Mouse (Mus musculus): ENCODE measurements at regions not wholly inside any gene's neighbourhood (a gene's known extent, or its start where the extent isn't known, plus 50 kb on each side); places are given as distances from the start of the nearest gene placed in this dataset.
A peak's percentile ranks its signal among the peaks of the same experiment; 100 is the strongest.

- DNase-seq (ENCODE audit: low read depth, low spot score) = no peak
These were observed 82.9 kb downstream of the Postn start for GRCm38 (mm10) chr3:54443791-54444190.

- DNase-seq (ENCODE audit: low read depth, low spot score) = no peak
These were observed 86.0 kb downstream of the Postn start for GRCm38 (mm10) chr3:54446889-54447288.

GRCm38 (mm10) chr3:54457416-54457815 is 96.5 kb downstream of the Postn start:
- no peak for DNase-seq (ENCODE audit: low read depth, low spot score)

- no peak for DNase-seq (ENCODE audit: low read depth, low spot score)
These were observed 100.5 kb downstream of the Postn start for GRCm38 (mm10) chr3:54461366-54461765.

DNA sequence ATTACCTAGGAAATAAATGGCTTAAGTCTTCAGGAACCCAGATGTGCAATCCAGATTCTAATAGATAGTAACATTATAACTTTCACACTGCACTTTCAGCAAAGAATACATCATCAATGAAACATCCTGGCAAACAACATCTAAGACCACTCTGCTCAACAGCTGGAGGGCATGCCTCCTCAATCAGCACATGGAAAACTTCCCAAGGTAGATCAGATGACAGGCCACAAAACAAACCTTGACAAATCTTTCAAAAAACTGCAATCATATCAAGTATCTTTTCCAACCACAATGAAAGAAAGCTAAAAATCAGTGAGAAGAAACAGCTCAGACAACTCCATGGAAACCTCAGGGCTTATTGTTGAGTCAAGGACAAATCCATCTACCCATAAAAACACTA is 105.2 kb downstream of the Postn start:
- DNase-seq (ENCODE audit: low read depth, low spot score) = no peak

DNA sequence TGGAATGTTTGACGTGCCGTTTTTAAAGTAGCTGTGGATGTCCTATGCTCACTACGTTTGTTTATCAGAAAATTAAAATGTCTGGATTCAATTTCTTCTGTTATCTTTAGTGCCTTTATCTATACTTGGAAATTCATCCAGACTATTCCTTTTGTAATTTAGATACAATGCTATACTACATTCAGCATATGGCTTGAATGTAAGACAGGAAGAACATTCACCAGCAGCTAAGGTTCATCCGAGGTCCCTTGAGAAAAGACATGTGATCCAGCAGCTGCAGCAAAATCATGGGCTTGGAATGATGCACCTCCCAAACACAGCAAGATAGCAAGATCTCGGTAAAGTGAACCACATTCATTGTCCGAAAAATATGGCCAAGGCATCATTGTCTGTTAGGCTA is 113.3 kb downstream of the Postn start:
- DNase-seq (ENCODE audit: low read depth, low spot score) = peak; percentile 37

DNA sequence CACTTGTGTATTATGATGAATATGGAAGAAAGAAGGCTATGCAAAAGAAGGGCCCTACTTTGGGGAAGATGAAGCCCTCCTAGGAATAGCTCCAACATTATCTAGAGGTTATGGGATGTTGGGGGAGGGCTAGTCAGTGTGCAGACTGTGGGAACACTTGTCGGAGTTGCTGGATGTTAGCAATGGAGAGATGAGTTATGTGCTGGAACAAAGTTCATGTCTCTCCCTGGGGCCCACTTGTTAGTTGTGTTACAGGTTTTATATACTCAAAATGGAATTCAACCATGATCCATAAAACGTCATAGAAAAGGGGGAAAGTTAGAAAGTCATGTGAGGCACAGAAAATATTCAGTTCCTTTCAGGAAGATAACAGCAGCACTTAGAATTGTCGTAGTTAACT is 115.0 kb downstream of the Postn start:
- DNase-seq (ENCODE audit: low read depth, low spot score) = no peak

GRCm38 (mm10) chr3:54477986-54478385 is 117.1 kb downstream of the Postn start:
- peak; percentile 35 for DNase-seq (ENCODE audit: low read depth, low spot score)

DNA sequence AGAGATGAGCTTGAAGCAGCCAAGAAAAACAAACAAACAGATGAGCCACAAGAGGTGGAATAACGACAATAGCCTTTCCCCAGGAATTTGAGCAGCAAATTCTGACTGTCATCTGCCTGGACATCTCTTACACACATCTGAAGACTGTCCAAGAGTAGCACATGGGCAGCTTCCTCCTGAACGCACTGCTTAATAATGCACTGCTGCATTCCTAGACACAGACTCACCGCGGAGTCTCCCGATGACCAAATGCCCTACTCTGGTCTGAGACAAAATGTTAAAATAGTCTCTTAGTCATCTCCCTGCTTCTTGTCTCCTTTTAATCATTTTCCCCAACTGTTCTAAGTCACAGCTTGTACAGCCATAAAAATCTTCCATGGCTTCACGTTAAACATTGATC is 119.3 kb downstream of the Postn start:
- DNase-seq (ENCODE audit: low read depth, low spot score) = no peak

DNA sequence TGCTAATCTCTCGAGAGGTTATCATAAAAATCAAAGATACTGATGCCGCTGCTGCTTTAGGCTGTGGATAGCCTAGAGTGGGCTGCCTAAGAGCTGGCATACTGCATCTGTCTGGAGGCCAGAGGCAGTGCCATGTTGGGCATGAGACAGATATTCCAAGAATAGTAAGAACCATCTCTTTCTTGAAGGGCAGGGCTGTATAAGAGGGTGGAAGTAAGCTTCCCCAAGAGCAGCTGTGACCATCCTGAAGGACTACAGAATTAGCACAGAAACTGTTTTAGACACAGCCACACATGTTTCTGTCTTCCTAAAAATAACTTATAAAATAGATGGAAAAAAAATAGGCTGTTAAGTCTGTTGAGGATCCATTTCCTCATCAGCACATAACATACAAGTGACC is 126.4 kb downstream of the Postn start:
- peak; percentile 27 for DNase-seq (ENCODE audit: low read depth, low spot score)

- DNase-seq (ENCODE audit: low read depth, low spot score) = no peak
These were observed 126.9 kb downstream of the Postn start for GRCm38 (mm10) chr3:54487844-54488243.

DNA sequence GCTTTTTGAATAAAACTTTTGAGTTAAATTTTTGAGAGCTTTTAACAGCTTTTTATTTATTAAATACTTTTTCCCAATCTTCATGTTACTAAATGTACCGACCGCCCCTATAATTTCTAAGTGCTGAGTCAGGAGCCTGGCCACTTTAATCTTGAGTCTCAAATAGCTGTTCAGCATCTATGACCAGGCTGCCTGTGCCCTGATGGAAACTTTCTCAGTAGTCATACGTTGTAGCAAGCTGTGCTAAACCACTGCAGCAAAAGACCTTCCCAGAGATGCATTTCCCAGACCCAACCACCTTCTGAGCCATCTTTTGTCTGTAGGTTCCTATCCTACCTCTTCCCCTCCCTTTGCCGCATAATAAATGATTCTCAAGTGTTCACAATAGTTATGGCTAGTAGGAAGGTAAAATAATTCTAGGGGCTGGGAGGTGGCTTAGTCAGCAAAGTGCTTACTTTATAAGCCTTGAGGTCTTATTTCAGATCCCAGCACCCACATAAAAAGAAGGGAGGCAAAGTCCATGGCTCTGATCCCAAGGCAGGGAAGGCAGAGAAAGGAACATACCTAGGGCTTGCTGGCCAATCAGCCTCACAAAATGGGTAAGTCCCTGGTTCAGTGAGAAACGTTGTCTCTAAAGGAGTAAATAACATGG is 129.5 kb downstream of the Postn start:
- no peak for DNase-seq (ENCODE audit: low read depth, low spot score)

GRCm38 (mm10) chr3:54493567-54493966 is 132.7 kb downstream of the Postn start:
- no peak for DNase-seq (ENCODE audit: low read depth, low spot score)

GRCm38 (mm10) chr3:54504997-54505396 is 144.1 kb downstream of the Postn start:
- no peak for DNase-seq (ENCODE audit: low read depth, low spot score)

- DNase-seq (ENCODE audit: low read depth, low spot score) = no peak
These were observed 146.7 kb downstream of the Postn start for GRCm38 (mm10) chr3:54507575-54507974.

DNA sequence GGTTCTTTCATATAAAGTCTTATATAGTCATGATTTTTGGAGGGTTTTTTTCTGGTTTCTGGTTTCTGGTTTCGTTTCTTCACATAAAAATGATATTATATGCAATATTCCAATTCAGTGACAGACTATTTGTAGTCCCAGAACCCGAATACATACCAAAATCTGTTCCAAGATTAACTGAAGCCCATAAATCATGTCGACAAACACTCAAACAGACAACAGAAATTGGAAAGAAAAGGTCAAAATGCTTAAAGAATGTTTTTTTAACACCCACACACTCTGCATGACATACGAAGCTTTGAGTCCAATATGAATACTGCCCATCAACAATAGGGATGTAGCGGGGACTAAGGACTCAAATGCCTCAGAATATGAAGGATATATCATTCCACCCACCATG is 148.0 kb downstream of the Postn start:
- DNase-seq (ENCODE audit: low read depth, low spot score) = no peak

DNA sequence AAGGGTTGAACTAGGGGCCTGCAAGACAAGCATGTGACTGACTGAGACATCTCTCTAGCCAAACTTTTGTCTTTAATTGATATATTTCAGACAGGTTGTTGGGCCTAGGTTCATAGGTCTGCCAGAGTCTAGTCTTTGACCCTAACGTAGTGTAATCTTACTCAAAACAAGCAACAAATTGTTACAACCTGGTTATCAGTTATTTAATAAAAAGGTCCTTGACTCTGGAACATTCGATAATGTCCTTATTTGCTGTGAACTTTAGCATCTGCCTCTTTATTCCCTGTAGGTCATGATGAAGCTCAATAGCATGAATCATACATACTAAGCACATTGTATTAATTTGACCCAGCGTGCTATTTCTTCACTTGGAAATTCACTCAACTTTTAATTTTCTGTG is 156.3 kb downstream of the Postn start:
- no peak for DNase-seq (ENCODE audit: low read depth, low spot score)

DNA sequence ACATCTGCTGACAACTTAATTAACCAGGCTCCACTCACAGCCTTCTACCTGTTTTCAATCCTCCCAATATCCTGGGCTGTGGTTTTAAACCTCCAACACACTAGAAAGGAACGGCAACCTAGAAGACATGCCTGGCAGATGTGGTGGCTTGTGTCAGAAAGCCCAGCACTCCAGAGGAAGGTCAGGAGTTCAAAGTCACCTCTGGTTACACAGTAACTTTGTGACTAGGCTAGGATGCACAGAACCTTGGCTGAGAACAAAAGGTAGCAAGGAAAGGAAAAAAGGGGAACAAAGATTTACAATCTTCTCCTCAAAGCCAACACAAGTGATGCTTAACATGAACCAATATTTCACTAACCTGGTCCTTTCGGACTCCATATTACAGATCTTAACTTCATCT is 161.8 kb downstream of the Postn start:
- no peak for DNase-seq (ENCODE audit: low read depth, low spot score)

GRCm38 (mm10) chr3:54526618-54527017 is 165.7 kb downstream of the Postn start:
- peak; percentile 13 for DNase-seq (ENCODE audit: low read depth, low spot score)

DNA sequence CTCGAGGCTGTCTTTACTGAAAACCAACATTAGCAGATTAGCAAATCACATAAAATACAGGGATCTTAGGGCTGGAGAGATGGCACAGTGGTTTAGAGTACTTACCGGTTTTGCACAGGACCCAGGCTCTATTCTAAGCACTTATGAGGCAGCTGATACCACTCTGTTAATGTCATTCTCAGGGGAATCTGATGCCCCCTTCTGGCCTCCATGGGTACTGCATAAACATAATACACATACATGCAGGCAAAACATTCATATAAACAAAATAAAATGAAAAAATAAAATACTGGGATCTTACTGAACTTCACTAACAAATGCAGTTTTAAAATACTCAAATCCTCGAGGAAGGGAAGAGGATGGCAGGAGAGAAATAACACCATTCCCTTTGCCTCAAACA is 164.3 kb upstream of the Supt20 start:
- no peak for DNase-seq (ENCODE audit: low read depth, low spot score)

- no peak for DNase-seq (ENCODE audit: low read depth, low spot score)
These were observed 162.4 kb upstream of the Supt20 start for GRCm38 (mm10) chr3:54530251-54530650.

GRCm38 (mm10) chr3:54535361-54535760 is 157.2 kb upstream of the Supt20 start:
- DNase-seq (ENCODE audit: low read depth, low spot score) = peak; percentile 48

DNA sequence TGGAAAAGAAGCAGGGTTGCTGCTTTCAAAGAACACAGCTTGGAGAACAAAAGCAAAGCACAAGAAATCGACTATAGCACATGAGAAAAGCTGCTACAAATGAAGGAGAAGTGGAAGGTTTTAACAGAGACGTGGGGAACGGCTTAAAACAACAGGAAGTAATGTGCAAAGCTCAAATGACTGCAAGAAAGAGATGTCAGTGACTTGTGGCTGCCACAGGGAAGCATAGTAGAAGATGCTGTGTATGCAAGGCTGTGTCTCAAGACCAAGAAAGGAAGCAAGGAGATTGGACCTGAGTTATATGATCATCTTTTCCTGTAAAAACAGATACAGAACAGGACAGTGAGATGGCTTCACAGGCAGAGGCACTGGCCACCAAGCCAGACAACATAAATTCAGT is 154.6 kb upstream of the Supt20 start:
- DNase-seq (ENCODE audit: low read depth, low spot score) = no peak

- DNase-seq (ENCODE audit: low read depth, low spot score) = no peak
These were observed 152.0 kb upstream of the Supt20 start for GRCm38 (mm10) chr3:54540540-54541080.

Data from brain, adult 2 months (tissue).